Mouse (Mus musculus) thymus, adult 2 months (tissue): ENCODE data around the gene Cnot2.

ENCODE experiments used
- CTCF ChIP-seq: fragments of 200-500 bp; IDR thresholded peaks from 2 replicates; pipeline ENCODE4 v1.5.1; 2012; ENCODE audit warnings: mild to moderate bottlenecking, control low read depth, low read length, moderate library complexity, borderline replicate concordance; ENCODE audit not compliant: control insufficient read depth, poor library complexity, insufficient read depth; ENCODE audit errors: extremely low read depth
- POLR2A ChIP-seq: fragments of 200-500 bp; IDR thresholded peaks from 2 replicates; pipeline ENCODE4 v1.6.1; 2012; ENCODE audit warnings: mild to moderate bottlenecking, low read length, control low read depth, moderate library complexity; ENCODE audit not compliant: control insufficient read depth, poor library complexity, insufficient read depth; ENCODE audit errors: extremely low read depth

DNA sequence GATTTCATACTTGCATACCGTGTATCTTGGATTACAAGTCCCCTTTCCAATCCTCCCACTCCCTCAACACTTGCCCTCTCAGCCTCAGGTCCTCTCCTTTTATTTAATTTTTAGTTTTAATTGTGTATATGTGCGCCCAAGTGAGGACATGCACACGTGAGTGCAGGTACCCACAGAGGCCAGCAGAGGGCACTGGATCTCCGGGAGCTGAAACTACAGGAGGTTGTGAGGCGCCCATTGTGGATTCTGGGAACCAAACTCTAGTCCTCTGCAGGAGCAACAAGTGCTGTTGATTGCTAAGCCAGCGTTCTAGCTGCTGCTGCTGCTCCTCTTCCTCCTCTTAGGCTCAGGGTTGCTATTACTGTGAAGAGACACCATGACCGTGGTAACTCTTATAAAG, 128.5 kb downstream of the Cnot2 start:
- TF ChIP-seq CTCF (no peak), POLR2A (no peak)
